Mouse (Mus musculus) kidney, postnatal 0 days (tissue): ENCODE results near the gene Ddx24. TPM values are rescaled to one million over a fixed set of nuclear protein-coding genes. Genes with fewer than 3 reads are reported as not detected.

Experiments
- ATAC-seq: fragments of 200-750 bp; cut with Nextera tagmentation; replicated peaks from 2 replicates; pipeline ENCODE4 v1.8.0; 2017; ENCODE audit warnings: low read depth, moderate number of reproducible peaks, moderate TSS enrichment, moderate library complexity; ENCODE audit not compliant: low FRiP score
- DNase-seq: peaks from one replicate; pipeline ENCODE4 v3.0.0-alpha.2; 2016; ENCODE audit warnings: low spot score
- H3K27ac ChIP-seq: fragments of 300-500 bp; sonication (generic); 2 replicates; pipeline ENCODE4 v1.5.1; 2014; ENCODE audit warnings: mild to moderate bottlenecking
- H3K27me3 ChIP-seq: fragments of 300-500 bp; sonication (generic); 2 replicates; pipeline ENCODE4 v1.6.1; 2014; ENCODE audit warnings: low read length, mixed read lengths; ENCODE audit not compliant: insufficient read depth
- H3K36me3 ChIP-seq: fragments of 300-500 bp; sonication (generic); 2 replicates; pipeline ENCODE4 v1.6.1; 2014; ENCODE audit warnings: low read length, mixed read lengths; ENCODE audit not compliant: insufficient read depth
- H3K4me1 ChIP-seq: fragments of 300-500 bp; sonication (generic); replicated peaks from 2 replicates; pipeline ENCODE4 v1.6.1; 2014; ENCODE audit warnings: antibody characterized with exemption, low read length, mixed read lengths; ENCODE audit not compliant: insufficient read depth
- H3K4me2 ChIP-seq: fragments of 300-500 bp; sonication (generic); 2 replicates; pipeline ENCODE4 v1.6.1; 2014; ENCODE audit warnings: mild to moderate bottlenecking, low read length, moderate library complexity, mixed read lengths
- H3K4me3 ChIP-seq: fragments of 300-500 bp; sonication (generic); replicated peaks from 2 replicates; pipeline ENCODE4 v1.5.1; 2014; ENCODE audit warnings: low read depth, low read length
- H3K9ac ChIP-seq: fragments of 300-500 bp; sonication (generic); 2 replicates; pipeline ENCODE4 v1.6.1; 2014; ENCODE audit warnings: low read depth, low read length
- H3K9me3 ChIP-seq: fragments of 300-500 bp; sonication (generic); replicated peaks from 2 replicates; pipeline ENCODE4 v1.6.1; 2016; ENCODE audit warnings: low read length, inconsistent platforms, mixed read lengths
- CTCF ChIP-seq: IDR thresholded peaks from 2 replicates; pipeline ENCODE4 v1.5.1; 2016; ENCODE audit warnings: antibody characterized with exemption, low read depth, mild to moderate bottlenecking, moderate library complexity
- WGBS: fragments of 180-500 bp; shearing (Covaris S2); extraction: QIAGEN DNeasy Blood & Tissue Kit; methylation state at CpG from one replicate; pipeline ENCODE4 v1.1.7; 2014; 5-methylcytosine and 5-hydroxymethylcytosine counted together
- polyA plus RNA-seq: library from polyadenylated mRNA; unstranded; fragments of >200 nt; fragmentation: Nextera tagmentation; extraction: Ambion mirVana; gene quantifications from 2 replicates; pipeline ENCODE4 v1.2.1, GENCODE M21; 2015

The Ddx24 gene
- polyA plus RNA-seq, 1 experiment from 2014 or later, result 120 TPM

DNA sequence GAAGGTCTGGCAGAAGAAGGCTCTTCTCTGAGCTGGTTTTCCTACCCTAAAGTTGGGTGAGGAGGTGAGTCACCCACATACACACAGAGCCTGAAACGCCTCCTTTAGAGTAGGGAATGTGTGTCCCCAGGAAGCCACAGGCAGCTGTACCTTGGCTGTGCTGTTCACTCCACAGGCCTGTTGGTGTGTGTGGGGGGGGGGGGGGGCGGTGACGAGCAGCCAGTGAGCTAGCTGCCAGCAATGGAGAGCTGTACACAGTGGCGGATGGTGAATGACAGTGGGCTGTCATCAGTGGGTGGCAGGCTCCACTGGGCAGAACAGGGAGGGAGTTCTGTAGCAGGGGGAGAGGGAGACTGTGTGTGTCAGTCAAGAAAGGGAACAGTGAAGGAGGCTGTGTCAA, 48.9 kb downstream of the Ddx24 start:
- Histone ChIP-seq H3K9me3 (no peaks in the 10 kb centered on the region), H3K4me2 (no peak overlapping the region), H3K4me3 (no peak overlapping the region), H3K36me3 (no peaks in the 10 kb centered on the region), H3K9ac (no peak overlapping the region), H3K27ac (no peak overlapping the region), H3K27me3 (no peaks in the 10 kb centered on the region), H3K4me1 (no peaks in the 10 kb centered on the region)
- 75% methylated on average over 4 of the region's 4 CpGs for WGBS
- no peak for DNase-seq
- TF ChIP-seq CTCF, result no peak
- no peak for ATAC-seq

DNA sequence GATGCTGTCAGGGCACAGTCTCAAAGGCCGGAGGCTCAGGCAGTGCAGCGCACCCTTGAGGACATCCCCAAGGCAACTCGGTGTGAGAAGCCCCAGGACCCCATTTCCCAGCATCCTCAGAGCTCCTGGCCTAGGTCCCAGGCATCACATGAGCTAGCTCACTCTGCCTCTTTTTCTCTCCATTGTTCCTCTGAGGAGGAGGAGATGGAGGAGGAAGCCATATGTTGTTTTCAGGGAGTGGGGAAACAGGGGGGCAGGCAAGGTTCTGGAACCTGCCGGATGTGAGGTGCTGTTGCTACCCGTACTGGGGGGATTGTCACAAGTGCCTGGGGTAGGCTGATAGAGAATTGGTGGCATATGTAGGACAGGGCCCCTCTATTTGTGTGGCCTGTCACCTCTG, 49.5 kb downstream of the Ddx24 start:
- no peak overlapping the region for H3K4me2 ChIP-seq
- no peaks in the 10 kb centered on the region for H3K36me3 ChIP-seq
- no peaks in the 10 kb centered on the region for H3K27me3 ChIP-seq
- no peak overlapping the region for H3K9ac ChIP-seq
- DNase-seq (no peak), ATAC-seq (no peak)
- WGBS, result 62% methylated on average over 5 of the region's 5 CpGs
- H3K4me3 ChIP-seq, result no peak overlapping the region
- H3K9me3 ChIP-seq, result no peaks in the 10 kb centered on the region
- no peaks in the 10 kb centered on the region for H3K4me1 ChIP-seq
- H3K27ac ChIP-seq, result no peak overlapping the region
- no peak for TF ChIP-seq CTCF

DNA sequence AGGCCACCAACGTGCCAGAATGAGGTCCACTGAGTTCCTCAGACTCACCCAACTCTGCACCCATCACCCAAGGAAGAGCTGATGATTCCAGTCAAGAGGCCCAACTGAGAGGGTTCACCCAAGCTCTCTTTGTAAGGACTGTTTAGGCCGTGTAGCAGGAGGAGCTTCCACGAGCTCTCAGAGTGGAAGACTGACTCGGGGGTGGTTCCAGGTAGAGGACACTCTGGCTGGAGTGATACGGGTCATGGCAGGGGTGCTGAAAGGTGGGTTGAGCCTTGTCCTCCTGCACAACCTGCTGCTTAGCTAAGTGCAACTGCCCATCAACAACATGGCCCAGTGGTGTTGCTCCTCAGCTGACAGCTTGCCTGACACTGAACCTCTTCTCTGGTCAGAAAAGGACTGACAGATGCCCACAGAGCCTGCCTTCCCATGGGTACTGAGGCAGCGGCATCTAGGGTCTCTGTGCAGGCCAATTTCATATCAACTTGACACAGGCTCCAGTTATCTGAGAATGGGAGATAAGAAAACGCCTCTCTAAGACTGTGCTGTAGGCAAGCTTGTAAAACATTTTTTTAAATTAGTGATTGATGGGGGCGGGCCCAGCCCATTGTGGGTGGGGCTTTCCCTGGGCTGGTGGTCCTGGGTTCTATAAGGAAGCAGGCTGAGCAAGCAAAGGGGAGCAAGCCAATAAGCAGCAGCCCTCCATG, 51.9 kb downstream of the Ddx24 start:
- ATAC-seq (no peak), DNase-seq (no peak)
- no peaks in the 10 kb centered on the region for H3K36me3 ChIP-seq
- H3K4me1 ChIP-seq, result no peaks in the 10 kb centered on the region
- no peak overlapping the region for H3K4me3 ChIP-seq
- no peak overlapping the region for H3K9ac ChIP-seq
- WGBS, result 72% methylated on average over 8 of the region's 8 CpGs
- no peak overlapping the region for H3K27ac ChIP-seq
- H3K27me3 ChIP-seq, result no peaks in the 10 kb centered on the region
- H3K4me2 ChIP-seq, result no peak overlapping the region
- no peak for TF ChIP-seq CTCF
- H3K9me3 ChIP-seq, result no peaks in the 10 kb centered on the region

DNA sequence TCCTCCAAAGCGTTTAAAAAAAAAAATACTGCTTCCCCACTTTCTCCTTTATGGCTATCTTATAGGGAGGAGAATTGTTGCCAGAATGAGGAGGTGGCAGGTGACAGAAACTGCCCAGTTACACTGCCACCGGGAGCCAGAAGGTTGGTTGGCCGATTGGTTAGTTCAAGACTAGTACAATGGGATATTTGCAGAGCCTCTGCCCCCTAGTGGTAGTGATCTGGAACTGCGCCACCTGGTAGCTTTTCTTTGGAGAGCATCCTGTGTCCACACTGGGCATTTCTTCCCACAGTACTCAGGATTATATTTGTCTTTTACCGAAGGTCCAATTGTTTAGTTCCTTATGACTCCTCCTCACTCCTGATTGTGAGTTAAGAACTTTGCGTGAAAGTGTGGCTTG, 53.9 kb downstream of the Ddx24 start:
- DNase-seq, result peak; percentile 65
- ATAC-seq, result no peak

DNA sequence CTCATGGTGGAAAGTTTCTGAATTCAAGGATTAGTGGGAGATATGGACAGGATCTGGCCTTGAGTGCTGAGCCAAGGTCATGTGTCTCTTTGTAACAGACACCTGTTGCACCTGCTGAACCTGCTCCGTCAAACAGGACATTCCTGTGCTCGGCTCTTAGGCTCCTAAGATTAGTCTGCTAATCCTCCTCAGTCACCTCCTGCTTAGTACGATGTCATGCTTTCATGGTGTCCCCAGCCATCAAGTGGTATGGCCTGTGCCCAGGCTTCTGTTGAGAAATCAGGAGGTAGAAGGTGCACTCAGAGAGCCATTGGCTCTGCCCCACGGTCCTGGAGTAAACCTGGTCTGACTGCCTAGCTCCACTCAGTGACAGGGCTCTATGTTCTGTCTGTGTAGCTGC, 54.8 kb downstream of the Ddx24 start:
- WGBS, result 81% methylated on average over 4 of the region's 4 CpGs
- no peak for TF ChIP-seq CTCF
- Histone ChIP-seq H3K27me3 (no peaks in the 10 kb centered on the region), H3K36me3 (no peaks in the 10 kb centered on the region), H3K4me2 (no peak overlapping the region), H3K4me1 (no peaks in the 10 kb centered on the region), H3K27ac (no peak overlapping the region), H3K9me3 (no peaks in the 10 kb centered on the region), H3K9ac (no peak overlapping the region), H3K4me3 (no peak overlapping the region)
- no peak for DNase-seq
- no peak for ATAC-seq

More for the DNA sequence above, 53.9 kb downstream of the Ddx24 start:
- Histone ChIP-seq H3K4me2 (no peak overlapping the region), H3K27ac (no peak overlapping the region), H3K9ac (no peak overlapping the region), H3K4me1 (no peaks in the 10 kb centered on the region), H3K4me3 (no peak overlapping the region), H3K27me3 (no peaks in the 10 kb centered on the region), H3K36me3 (no peaks in the 10 kb centered on the region), H3K9me3 (no peaks in the 10 kb centered on the region)
- WGBS, result 31% methylated on average over 6 of the region's 6 CpGs
- peak; percentile 82 for TF ChIP-seq CTCF

DNA sequence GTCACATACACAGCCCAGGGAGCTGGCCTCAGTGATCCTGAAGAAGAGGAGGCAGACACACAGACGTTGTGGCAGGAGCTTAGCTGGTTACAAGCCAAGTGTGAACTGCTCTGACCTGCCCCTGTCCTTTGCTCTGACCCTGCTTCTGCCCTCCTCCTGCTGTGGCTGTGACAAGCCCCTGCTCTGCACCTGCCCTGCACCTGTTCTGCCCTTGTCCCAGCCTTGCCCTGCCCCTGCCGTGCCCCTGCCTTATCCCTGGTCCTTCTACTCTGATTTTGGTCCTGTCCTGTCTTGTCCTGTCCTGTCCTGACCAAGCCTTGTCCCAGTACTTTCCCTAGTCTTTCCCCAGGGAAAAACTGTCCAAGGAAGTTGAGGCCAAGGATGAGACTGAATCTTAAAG, 56.9 kb downstream of the Ddx24 start:
- WGBS, result 34% methylated on average over 2 of the region's 2 CpGs
- Histone ChIP-seq H3K27me3 (no peaks in the 10 kb centered on the region), H3K4me2 (no peak overlapping the region), H3K36me3 (no peaks in the 10 kb centered on the region), H3K4me1 (no peaks in the 10 kb centered on the region), H3K4me3 (no peak overlapping the region), H3K27ac (no peak overlapping the region), H3K9me3 (no peaks in the 10 kb centered on the region), H3K9ac (no peak overlapping the region)
- no peak for TF ChIP-seq CTCF
- ATAC-seq (no peak), DNase-seq (no peak)

DNA sequence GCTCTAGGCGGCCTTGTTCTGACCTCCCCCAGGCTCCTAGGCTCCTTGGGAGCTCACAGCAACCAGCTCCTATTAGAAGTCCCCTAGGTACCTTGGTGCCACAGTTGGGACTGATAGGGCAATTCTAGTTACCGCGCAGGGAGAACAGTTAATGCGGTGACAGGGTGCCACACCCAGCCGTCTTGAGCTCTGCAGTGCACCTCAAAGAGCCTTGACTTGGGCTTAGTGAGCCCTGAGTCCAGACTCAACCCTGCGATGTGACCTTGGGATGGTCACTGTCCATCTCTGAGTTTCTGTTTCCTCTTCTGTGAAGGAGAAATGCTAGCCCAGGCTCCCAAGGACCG, 57.3 kb downstream of the Ddx24 start:
- 0 out of 2 replicates have a peak overlapping the region, but pooled peaks have one; percentile 18 for H3K9ac ChIP-seq
- 80% methylated on average over 7 of the region's 7 CpGs for WGBS
- H3K4me1 ChIP-seq, result no peaks in the 10 kb centered on the region
- TF ChIP-seq CTCF, result no peak
- ATAC-seq (no peak), DNase-seq (no peak)
- no peaks in the 10 kb centered on the region for H3K9me3 ChIP-seq
- peak overlapping the region; percentile 25; the same call in 1 of the 2 replicates for H3K4me2 ChIP-seq
- H3K4me3 ChIP-seq, result no peak overlapping the region
- no peak overlapping the region for H3K27ac ChIP-seq
- H3K36me3 ChIP-seq, result no peaks in the 10 kb centered on the region
- H3K27me3 ChIP-seq, result no peaks in the 10 kb centered on the region
